Comparison of ENCODE assay signal across 8 mouse cellular contexts in the genomic region with DNA sequence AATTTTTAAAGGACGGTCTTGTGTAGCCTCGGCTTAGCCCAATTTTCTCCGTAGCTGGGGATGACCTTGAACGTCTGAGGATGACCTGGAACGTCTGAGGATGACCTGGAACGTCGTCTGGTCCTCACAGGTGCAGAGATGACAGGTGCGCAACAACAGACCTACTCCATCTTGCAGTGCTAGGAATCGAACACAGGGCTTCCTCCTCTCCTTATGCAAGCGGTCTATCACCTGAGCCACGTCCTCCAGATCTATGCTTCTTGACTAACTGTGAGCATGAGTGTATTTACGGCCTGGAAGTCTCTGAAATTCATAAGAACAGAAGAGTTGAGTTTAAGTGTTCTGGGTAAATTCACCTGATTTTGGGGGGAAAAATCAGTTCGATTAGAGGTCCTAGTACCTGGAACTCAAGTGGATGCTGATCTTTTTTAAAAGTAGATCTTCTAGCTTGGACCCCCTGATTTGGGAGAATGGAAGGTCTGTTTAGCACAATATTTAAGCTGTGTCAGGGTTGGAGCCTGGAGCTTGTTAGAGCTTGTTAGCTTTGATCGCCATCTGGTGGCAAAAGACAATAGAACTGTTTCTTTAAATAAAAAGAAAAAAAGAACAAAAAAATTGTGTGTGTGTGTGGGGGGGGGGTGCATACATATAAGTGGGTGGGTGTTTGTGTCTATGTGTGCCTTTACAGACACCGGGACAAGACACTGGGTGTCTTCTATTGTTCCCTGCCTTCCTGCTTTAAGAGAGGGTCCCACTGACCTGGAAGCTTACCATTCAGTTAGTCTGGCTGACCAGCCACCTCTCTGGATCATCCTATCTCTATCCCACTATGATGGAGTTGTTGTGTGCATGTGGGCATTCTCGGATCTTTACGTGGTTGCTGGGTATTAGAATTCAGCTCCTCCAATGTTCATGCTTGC. TPM values are rescaled to one million over a fixed set of nuclear protein-coding genes. Genes with fewer than 3 reads are reported as not detected.
DNase-seq lines count a peak whose midpoint lies in the region; ATAC-seq and TF ChIP-seq lines count a peak whose summit lies in the region.

No protein-coding gene starts in this region.

- 61% methylated on average over 17 of the region's 17 CpGs for WGBS in intestine, embryonic 16.5 days
- WGBS in intestine, embryonic 15.5 days = 61% methylated on average over 17 of the region's 17 CpGs
- 61% methylated on average over 17 of the region's 17 CpGs for WGBS in intestine, postnatal 0 days

- no peak overlapping the region for H3K9ac ChIP-seq in intestine, embryonic 16.5 days (ENCODE audit: low read depth, low read length)
- H3K9ac ChIP-seq in intestine, embryonic 15.5 days = no peak overlapping the region
- no peak overlapping the region for H3K9ac ChIP-seq in intestine, postnatal 0 days (ENCODE audit: low read depth, low read length)

- peak; percentile 78 for TF ChIP-seq CTCF in intestine, postnatal 0 days (IDR thresholded peaks at IDR 0.05; ENCODE audit: low read depth)

- no peak overlapping the region for H3K27ac ChIP-seq in intestine, embryonic 16.5 days (ENCODE audit: low read length)
- no peak overlapping the region for H3K27ac ChIP-seq in intestine, embryonic 15.5 days
- no peak overlapping the region for H3K27ac ChIP-seq in intestine, postnatal 0 days (ENCODE audit: low read depth, low read length)

- 0 out of 2 replicates have a peak, but pooled peaks have one; percentile 46 for ATAC-seq in intestine, embryonic 16.5 days
- ATAC-seq in intestine, embryonic 15.5 days = no peak
- no peak for ATAC-seq in intestine, postnatal 0 days

- no peaks in the 10 kb centered on the region for H3K36me3 ChIP-seq in intestine, embryonic 16.5 days (ENCODE audit: control insufficient read depth, insufficient read depth, low read length)
- no peaks in the 10 kb centered on the region for H3K36me3 ChIP-seq in intestine, embryonic 15.5 days
- no peaks in the 10 kb centered on the region for H3K36me3 ChIP-seq in intestine, postnatal 0 days (ENCODE audit: control insufficient read depth, insufficient read depth)

- no peak overlapping the region for H3K4me2 ChIP-seq in intestine, embryonic 16.5 days (ENCODE audit: low read depth, low read length)
- no peak overlapping the region for H3K4me2 ChIP-seq in intestine, embryonic 15.5 days (replicated peaks)
- H3K4me2 ChIP-seq in intestine, postnatal 0 days (replicated peaks; ENCODE audit: low read depth) = no peak overlapping the region

- peak; percentile 74 for DNase-seq in 3T3-L1 (ENCODE audit: low read depth, low spot score)
- DNase-seq in Muller cell, postnatal 12 days (ENCODE audit: inconsistent ontology term) = peak; percentile 19
- peak; percentile 41 for DNase-seq in telencephalon, adult 2 months (ENCODE audit: low read depth, low spot score)
- no peak for DNase-seq in thymus, postnatal 14 days
- DNase-seq in spleen, postnatal 4 days (ENCODE audit: low spot score in 2 of 2) = no peak

- H3K4me3 ChIP-seq in intestine, embryonic 16.5 days (ENCODE audit: low read length) = no peak overlapping the region
- H3K4me3 ChIP-seq in intestine, embryonic 15.5 days (replicated peaks) = no peak overlapping the region
- H3K4me3 ChIP-seq in intestine, postnatal 0 days (ENCODE audit: low read depth, low read length) = no peak overlapping the region

- H3K9me3 ChIP-seq in intestine, embryonic 16.5 days (ENCODE audit: control insufficient read depth, low read length) = no peaks in the 10 kb centered on the region
- no peaks in the 10 kb centered on the region for H3K9me3 ChIP-seq in intestine, embryonic 15.5 days
- H3K9me3 ChIP-seq in intestine, postnatal 0 days (ENCODE audit: control insufficient read depth) = no peaks in the 10 kb centered on the region

- no peaks in the 10 kb centered on the region for H3K27me3 ChIP-seq in intestine, embryonic 16.5 days (replicated peaks; ENCODE audit: control insufficient read depth, insufficient read depth, low read length)
- H3K27me3 ChIP-seq in intestine, embryonic 15.5 days (replicated peaks) = no peaks in the 10 kb centered on the region
- no peaks in the 10 kb centered on the region for H3K27me3 ChIP-seq in intestine, postnatal 0 days (replicated peaks; ENCODE audit: control insufficient read depth, insufficient read depth, low read length)

- peaks cover 12% of the 10 kb centered on the region for H3K4me1 ChIP-seq in intestine, embryonic 16.5 days (ENCODE audit: control insufficient read depth, insufficient read depth, low read length)
- peaks cover 13% of the 10 kb centered on the region; the same call in 1 of the 2 replicates for H3K4me1 ChIP-seq in intestine, embryonic 15.5 days (replicated peaks)
- H3K4me1 ChIP-seq in intestine, postnatal 0 days (replicated peaks; ENCODE audit: control insufficient read depth, insufficient read depth, low read length) = no peaks in the 10 kb centered on the region

RNA-seq across cellular contexts. Expression of a gene that starts 45.5 kb away (rescaled TPM):
- polyA plus RNA-seq in intestine, embryonic 16.5 days (2015; fragmentation: Nextera tagmentation; extraction: Ambion mirVana) = 21.3 and 24.9 TPM in 2 replicates
- polyA plus RNA-seq in intestine, embryonic 15.5 days (2015; fragmentation: Nextera tagmentation; extraction: Ambion mirVana) = 21.5 and 24.8 TPM in 2 replicates
- polyA plus RNA-seq in intestine, postnatal 0 days (2015; fragmentation: Nextera tagmentation; extraction: Ambion mirVana) = 5.2 and 5.4 TPM in 2 replicates

Comparison
In these comparisons a context has a peak if more than half of its experiments do, and no peak if none do; other contexts are left out.
1. DNase-seq: peak in 3T3-L1 (single experiment), Muller cell, postnatal 12 days (single experiment) and telencephalon, adult 2 months (single experiment); none in thymus, postnatal 14 days (single experiment) and spleen, postnatal 4 days (0 of 2).